Mouse (Mus musculus): ENCODE measurements around the gene Cdc42ep2.

Gene Cdc42ep2

DNA sequence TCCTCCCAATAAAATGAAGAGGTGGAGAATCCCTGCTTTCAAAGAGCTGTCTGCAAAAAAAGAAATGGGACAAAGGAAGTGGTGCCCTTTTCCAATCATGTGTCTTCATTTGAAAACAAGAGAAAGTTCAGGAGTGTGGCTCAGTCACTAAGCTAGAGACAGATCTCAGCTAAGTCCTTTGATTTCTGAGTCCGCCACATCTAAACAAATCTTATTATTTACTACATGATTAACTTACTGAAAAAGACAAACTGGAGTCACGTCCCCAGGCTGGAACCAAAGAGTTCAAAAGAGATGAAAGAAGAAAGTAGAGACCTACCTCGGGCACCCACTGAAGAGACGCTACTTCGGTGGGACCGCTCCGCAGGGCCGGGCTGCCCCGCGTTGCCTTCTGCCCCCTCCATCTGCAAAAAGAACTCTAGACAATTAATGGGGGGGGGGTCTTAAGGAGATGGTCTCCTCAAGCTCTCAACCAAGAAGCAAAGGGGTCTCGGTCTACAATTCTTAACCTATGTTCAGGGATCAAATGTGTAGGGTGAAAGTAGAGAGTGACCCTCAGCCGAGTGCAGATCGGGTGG, 50.1 kb downstream of the Cdc42ep2 start:
- DNase-seq (ENCODE audit: low spot score), result no peak

DNA sequence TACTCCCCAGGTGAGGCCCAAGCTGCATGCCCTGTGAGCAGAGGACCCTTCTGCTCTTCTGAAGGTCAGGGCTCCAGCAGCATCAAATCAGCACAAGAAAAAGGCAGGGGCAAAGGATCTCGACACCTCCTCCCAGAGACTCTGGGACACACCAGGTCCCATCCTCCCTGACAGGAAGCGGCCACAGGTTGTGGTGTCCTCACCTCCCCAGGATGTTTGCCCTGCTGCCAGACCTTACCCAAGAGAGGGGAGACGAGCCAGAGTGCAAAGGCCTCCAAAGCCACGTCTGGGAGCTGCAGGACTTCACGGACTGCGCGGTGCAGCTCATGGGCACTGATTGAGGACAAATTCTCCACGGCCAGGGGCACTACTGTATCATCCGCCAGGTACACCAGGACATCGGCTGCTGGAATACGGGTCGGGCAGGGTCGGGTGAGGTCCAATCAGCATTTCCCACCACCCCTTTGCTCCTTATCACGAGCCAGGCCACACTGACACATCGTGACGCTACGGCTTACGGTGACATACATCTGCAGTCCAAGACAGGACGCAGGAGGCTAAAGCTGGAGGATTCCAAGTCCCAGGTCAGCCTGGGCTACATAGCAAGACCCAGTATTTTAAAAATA, 51.6 kb downstream of the Cdc42ep2 start:
- no peak for DNase-seq (ENCODE audit: low spot score)

DNA sequence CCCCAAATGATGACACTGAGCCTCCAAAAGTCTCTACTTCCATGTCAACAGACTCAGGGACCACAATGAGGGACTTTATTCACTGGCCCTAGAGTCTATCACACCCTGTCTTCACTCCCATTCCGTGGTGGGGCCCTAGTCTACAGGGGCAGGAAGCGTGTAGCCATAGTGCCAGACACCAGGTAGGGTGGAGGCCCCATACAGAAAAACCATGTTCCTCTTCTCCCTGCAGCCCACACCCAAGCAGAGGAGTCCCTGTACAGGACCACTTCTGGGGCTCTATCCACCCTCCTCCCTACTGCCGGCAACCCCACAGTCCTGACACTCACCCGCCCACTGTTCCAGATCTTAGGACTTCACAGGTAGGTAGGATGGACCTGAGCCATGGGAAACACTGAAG, 52.1 kb downstream of the Cdc42ep2 start:
- no peak for DNase-seq (ENCODE audit: low spot score)

DNA sequence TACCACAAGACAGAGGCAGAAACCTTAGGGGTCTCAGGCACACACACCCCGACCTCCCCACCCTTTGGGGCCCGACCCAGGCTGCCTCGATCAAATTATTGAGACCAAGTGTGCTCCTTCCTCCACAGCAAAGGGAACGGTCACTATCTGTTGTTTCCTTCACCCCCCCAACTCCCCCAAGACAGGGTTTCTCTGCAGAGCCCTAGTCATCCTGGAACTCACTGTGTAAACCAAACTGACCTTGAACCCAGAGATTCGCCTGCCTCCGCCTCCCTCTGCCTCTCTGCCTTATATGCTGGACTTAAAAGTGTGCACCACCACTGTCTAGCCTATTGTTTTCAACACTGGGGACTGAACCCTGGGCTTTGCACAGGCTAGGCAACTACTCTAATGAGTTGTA, 52.9 kb downstream of the Cdc42ep2 start:
- no peak for DNase-seq (ENCODE audit: low spot score)

DNA sequence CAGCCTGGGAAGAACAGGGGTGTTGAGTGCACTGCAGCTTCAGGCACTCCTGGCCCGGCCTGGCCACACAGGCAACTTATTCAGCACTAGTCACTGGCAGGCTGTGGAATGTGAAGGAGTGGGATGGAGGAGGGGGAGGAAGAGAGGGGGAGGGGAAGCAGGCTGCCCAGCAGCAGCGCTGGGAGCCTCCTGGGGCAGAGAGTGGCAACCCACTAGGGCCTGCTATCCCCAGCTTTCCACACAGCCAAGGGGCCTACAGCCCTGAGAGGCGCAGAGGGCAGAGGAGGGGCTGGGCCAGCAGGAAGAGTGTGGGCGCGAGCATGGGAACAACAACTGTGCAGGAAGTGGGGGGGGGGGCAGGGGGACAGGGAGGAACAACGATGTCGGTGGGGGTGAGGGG, 53.3 kb downstream of the Cdc42ep2 start:
- no peak for DNase-seq (ENCODE audit: low spot score)

DNA sequence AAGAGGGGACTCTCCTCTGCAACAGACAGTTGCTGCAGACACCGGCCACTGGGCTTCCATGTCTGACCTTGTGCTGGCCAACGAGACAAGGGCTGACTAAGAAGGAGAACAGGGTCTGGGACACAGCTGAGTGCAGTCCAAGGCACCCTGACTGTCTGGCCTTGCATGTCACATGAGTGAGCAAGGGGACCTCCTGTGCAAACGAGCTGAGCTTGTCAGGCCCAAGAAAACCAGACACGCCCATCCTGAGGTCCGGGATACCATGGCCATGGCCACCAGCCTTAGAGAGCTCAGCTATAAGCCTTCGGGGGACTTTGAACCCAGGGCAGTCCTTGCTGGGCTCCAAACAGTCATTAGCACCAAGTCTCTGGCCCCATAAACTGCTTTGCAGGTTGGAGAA, 56.5 kb downstream of the Cdc42ep2 start:
- no peak for DNase-seq (ENCODE audit: low spot score)

Measured in ovary, postnatal 36 days (tissue).